Mouse (Mus musculus) right cerebral cortex, postnatal 14 days (tissue): ENCODE results near the gene Osgep.
"Not testable (repeated sequence)": the region's sequence is repeated elsewhere in the genome, so short reads cannot be mapped to it uniquely, and the experiment has no call there.

ENCODE experiments used
- DNase-seq: peaks from one replicate; pipeline ENCODE4 v3.0.0; 2022

Osgep gene

DNA sequence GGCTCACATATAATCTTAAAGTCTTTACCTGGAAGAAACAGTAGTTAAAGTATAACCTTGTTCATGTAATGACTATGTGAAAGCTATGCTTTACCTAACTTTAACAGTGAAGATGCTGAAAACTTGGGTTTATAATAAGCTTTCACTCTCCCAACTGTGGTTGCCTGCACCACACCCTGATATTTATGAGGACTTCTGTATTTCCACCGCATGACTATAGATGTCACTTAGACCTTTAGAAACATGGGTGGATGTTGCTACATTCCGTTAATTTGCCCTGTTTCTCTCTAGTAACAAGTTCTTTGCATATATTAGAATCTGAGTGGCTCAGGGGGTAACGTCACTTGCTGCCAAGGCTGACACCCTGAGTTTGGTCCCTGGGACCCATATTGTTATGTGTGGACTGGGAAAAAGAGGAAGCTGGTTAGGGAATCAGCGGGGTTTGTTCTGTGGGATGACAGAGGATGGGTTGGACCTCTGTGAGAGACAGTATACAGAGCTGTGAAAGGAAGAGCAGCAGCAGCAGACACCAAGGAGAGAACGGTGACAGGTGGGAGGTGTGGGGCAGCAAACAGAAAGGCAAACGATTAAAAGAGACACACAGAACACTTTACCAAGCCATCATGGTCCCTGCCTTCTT is 49.0 kb downstream of the Osgep start:
- no peak for DNase-seq

DNA sequence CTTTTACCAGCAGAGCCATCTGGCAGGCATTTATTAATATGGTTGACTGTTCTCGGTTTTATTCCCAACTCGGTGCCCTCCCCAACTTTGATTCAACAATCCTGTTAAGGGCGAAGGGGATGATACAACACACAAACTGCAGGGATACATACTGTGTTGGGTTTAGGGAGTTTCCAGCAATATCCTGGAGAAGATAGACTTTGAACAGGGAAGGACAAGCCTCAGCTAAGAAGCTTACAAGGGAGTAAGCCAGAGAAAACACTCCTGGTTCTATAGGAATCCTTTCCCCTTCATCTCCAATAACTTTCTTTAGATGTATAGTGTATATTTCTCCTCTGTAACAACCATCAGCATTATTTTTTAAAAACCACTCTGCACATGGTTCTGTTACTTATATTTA is 49.5 kb downstream of the Osgep start:
- no peak for DNase-seq

DNA sequence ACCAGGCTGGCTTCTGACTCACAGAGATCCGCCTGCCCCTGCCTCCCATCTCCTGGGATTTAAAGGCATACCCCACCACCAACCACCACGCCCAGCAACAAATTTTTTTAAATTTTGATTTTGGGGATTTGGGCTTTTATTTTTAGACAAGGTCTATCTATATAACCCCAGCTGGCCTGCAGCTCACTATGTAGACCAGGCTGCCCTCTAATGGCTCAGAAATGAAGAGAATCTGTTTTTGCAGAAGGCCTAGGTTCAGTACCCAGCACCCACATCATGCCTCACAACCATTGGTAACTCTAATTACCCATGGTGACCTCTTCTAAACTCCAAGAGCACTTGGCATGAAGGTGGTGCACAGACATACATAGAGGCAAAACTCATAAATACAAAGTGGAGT is 53.4 kb downstream of the Osgep start:
- no peak for DNase-seq

DNA sequence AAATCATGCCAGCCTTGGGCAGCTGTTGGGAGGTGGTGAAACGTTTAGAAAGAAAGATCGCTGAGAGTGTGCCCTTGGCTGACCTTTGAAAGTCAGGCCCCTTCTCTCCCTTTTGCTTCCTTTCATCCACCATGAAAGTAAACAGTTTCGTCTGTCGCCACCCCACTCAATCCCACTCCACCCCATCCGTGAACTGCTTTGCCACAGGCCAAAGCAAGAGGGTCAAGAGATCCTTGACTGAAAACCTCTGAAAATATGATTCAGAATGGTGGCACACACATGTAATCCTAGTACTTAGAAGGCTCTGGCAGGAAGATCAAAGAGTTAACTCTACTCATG is 53.9 kb downstream of the Osgep start:
- DNase-seq, result no peak

DNA sequence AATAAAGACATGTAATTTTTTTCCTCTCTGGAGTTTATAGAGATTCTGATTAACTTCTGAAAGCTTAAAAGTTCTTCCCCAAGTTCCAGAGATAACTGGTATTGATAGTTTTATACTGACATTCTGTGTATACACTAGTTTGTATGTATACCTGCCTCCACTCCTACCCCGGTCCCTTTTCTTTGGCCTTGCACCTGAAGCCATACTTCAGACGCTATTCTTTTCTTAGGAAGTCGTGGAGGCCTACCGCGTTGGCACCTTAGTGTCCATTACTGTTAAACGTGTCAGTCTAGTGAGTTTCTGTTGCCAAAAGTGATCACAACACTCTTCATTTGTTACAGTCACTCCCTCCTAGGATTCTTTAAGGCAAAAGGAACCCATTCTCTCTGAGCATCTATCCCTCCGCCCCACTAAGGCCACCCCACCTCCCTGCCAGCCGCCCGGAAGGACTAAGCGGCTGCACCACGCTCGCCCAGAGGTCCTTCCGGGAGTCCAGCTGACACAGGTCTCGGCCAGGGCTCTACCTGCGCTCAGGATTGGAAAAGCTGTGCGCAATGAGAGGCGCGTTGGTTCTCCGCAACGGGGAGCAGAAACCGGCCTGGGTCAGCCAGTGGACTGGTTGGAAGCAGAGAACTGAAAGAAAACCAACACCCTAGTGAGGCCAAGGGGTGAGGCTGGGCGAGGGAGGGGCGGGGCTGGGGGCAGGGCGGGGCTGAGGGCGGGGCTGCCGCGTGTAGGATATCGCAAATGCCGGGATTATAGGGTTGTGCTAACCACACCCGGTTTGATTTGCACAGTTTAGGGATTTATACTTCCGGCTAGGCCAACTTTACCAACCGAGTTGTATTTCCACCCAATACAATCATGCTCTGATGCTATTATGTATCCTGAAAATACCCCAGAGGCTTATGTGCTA is 54.5 kb downstream of the Osgep start, which contains the start of gene Tep1:
Gene Tep1 (minus strand): TSS at position 672 of the 916 bp plus-strand sequence.
- peak; percentile 37 for DNase-seq

DNA sequence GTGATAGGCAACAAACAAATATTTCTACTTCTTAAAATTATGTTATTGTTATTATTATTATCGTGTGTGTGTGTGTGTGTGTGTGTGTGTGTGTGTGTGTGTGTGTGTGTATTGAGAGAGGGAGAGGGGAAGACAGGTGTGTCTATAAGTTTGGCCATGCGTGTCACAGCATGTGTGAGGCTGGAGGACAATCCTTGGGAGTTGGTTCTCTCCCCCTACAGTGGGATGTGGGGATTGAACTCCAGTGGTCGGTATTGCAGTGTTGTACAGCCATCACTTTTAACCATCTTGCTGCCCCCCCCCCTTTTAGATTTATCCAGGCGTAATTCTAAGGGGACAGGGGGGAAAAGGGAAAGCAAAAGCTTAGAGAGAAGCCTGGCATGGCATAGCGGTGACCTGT is 56.0 kb downstream of the Osgep start:
- DNase-seq, result no peak

DNA sequence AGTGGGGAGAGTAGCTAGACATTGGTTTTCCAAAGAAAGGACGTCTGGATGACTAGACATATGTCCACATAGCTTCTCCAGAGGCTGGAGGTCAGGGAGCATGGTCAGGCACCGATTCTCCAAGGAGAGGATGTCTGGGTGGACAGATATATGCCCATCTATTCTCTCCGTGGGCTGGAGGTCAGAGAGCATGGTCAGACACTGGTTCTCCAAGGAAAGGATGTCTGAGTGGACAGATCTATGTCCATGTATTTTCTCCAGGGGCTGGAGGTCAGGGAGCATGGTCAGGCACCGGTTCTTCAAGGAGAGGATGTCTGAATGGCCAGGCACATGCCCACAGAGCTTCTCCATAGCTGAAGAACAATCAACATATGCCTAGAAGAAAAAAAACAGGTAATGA is 56.5 kb downstream of the Osgep start:
- DNase-seq, result no peak

DNA sequence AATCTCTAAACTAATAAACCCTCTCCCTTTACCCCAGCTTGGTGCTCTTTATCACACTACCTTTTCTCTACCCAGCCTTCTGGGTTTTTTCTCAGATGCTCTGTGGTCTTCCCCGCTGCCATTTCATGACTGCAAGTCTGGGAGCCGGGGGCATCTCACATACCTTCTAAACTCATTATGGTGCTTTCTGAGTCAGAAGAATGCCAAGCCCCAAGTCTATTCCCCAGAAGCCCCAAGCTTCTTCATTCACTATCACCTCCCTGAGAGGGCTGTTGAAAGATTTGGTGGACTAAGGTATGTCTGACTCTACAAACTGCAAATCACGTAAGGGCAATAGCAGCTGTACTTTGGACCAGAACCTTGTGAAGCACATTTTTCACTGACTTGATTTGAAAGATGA is 57.7 kb downstream of the Osgep start:
- DNase-seq, result no peak

DNA sequence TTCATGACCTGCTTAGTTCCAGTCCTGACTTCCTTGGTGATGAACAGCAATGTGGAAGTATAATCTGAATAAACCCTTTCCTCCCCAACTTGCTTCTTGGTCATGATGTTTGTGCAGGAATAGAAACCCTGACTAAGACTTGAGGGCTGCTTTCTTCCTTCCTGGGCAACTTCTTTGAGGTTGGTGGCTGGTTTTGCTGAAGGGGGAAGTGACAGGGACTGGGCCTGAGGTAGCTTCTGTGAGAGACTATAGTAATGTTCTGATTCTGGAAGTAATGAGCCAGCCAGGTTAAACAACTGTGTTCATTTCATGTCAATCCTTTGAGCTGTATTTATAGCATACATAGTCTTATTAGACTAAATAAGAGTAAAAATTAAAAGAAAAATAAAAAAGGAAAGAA is 59.7 kb downstream of the Osgep start:
- DNase-seq, result not testable (repeated sequence)

DNA sequence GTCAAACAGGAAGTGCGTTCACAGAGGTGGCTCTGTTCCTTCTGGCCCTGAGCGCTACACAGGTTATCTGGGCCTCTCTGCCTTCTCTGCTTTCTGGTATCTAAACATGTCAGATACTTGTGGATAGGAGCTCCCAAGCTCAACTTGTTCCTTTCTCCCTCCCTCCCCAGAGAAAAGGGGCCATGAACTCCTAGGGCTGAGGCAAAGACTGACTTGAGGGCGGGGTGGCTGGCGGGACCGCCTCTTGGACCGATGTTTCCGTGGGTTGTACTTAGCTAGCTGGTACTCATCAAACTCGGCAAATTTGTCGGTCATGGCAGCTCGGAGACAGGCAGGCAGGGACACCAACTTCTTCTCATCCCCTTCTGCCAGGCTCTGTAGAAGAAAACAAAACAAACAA is 62.1 kb downstream of the Osgep start:
- DNase-seq, result no peak
